ENCODE assay signal across 8 mouse cellular contexts in the genomic region with DNA sequence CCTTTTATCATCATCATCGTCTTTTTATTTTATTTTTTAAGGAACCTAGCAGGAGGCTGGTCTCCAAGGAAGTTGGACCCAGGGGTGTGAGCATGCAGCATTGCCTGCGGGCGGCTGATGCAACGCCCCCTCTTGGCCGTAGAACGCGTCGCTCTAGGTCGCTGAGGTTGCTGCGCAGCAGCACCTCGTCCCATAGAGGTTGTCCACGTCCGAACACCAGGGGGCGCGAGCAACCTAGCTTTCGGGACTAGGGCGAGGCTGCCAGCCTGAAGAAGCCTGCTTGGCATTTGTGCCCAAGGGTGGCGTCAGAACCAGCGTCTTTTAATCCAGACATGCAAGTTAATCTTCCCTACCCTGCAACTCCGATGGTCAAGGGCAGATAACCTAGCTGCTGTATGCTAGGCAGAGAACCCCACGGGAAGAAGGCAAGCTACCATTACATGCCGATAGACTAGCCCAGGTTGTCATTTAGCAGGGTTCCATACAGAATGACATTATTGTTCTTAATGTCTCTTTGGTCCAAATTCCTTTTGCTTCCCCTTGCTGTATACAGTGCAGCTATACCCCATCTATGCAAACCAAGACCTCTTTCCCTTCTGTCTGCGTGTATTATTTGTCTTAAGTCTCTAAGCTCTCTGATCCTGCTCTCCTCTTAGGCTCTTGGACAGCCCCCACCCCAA. TPM values are rescaled to one million over a fixed set of nuclear protein-coding genes. Genes with fewer than 3 reads are reported as not detected.
A peak's percentile ranks its signal among the peaks of the same experiment; 100 is the strongest.
DNase-seq lines count a peak whose midpoint lies in the region; ATAC-seq and TF ChIP-seq lines count a peak whose summit lies in the region.

No protein-coding gene starts in this region.

- TF ChIP-seq POLR2A in olfactory bulb, adult 2 months (IDR thresholded peaks at IDR 0.05; ENCODE audit: insufficient read depth, low read depth, low read length) = no peak

- H3K4me2 ChIP-seq in lung, embryonic 15.5 days = peak overlapping the region; percentile 39

- H3K4me1 ChIP-seq in lung, embryonic 15.5 days = peaks cover 44% of the 10 kb centered on the region
- peaks cover 10% of the 10 kb centered on the region for H3K4me1 ChIP-seq in olfactory bulb, adult 2 months (ENCODE audit: control insufficient read depth, insufficient read depth, low read length)

- peak; percentile 89 for DNase-seq in MN1 (ENCODE audit: low spot score)
- peak; percentile 88 for DNase-seq in cerebellum, adult 9-10 months
- peak; percentile 84 to 92 for DNase-seq in layer of hippocampus, adult 8-10 months (ENCODE audit: low spot score in 2 of 2)
- DNase-seq in thymus, adult 18-20 months = peak; percentile 52 to 62

- peak; percentile 99 for TF ChIP-seq CTCF in olfactory bulb, adult 2 months (IDR thresholded peaks at IDR 0.05; ENCODE audit: insufficient read depth, low read depth, low read length)

- 10% methylated on average over 23 of the region's 23 CpGs for WGBS in lung, embryonic 15.5 days
- 7% methylated on average over 23 of the region's 23 CpGs for WGBS in olfactory bulb, adult 2 months

- peak; percentile 93 for ATAC-seq in frontal cortex, adult (ENCODE audit: low TSS enrichment)
- peak; percentile 93 to 98 for ATAC-seq in hematopoietic stem cell, adult 5-6 weeks (replicated peaks in 1 of 2; ENCODE audit: insufficient read depth in 1 of 2, low FRiP score in 2 of 2, low TSS enrichment in 1 of 2, low read depth in 1 of 2, poor library complexity in 2 of 2, severe bottlenecking in 2 of 2)
- ATAC-seq in lung, embryonic 15.5 days (ENCODE audit: borderline replicate concordance, extremely low read depth, low FRiP score, low TSS enrichment) = peak; percentile 50; the same call in 1 of the 2 replicates

- H3K36me3 ChIP-seq in lung, embryonic 15.5 days = no peaks in the 10 kb centered on the region

- H3K9me3 ChIP-seq in lung, embryonic 15.5 days = no peaks in the 10 kb centered on the region

- H3K4me3 ChIP-seq in lung, embryonic 15.5 days = no peak overlapping the region
- H3K4me3 ChIP-seq in olfactory bulb, adult 2 months (ENCODE audit: insufficient read depth, low read depth, low read length) = no peak overlapping the region

- H3K27ac ChIP-seq in lung, embryonic 15.5 days = 0 out of 2 replicates have a peak overlapping the region, but pooled peaks have one; percentile 85
- 0 out of 2 replicates have a peak overlapping the region, but pooled peaks have one; percentile 24 for H3K27ac ChIP-seq in olfactory bulb, adult 2 months (ENCODE audit: insufficient read depth, low read depth, low read length)

- no peak overlapping the region for H3K9ac ChIP-seq in lung, embryonic 15.5 days

- H3K27me3 ChIP-seq in lung, embryonic 15.5 days = no peaks in the 10 kb centered on the region

RNA-seq across cellular contexts. Expression of gene Wnt2b, which starts 31.1 kb away (rescaled TPM):
- total RNA-seq in hematopoietic stem cell, adult 5-6 weeks (2017) = not detected in 2 replicates
- under 1 TPM; 0.41 to 0.58 (median 0.55) TPM for total RNA-seq in layer of hippocampus, adult 8-10 months (2022)
- polyA plus RNA-seq in lung, embryonic 15.5 days (2015; fragmentation: Nextera tagmentation; extraction: Ambion mirVana) = 2.0 and 2.4 TPM in 2 replicates
- not detected in 2 replicates for polyA plus RNA-seq in olfactory bulb, adult 2 months (2012; ENCODE audit: insufficient read depth, insufficient read length, low replicate concordance, missing spikeins)
